Mouse (Mus musculus) C3H10T1/2 (cell line): Measurements from ENCODE around the gene Steap1. TPM values are rescaled to one million over a fixed set of nuclear protein-coding genes. Genes with fewer than 3 reads are reported as not detected.

Experiments used
- polyA plus RNA-seq, 2 experiments: library from polyadenylated mRNA; unstranded; fragments of >200 nt; fragmentation: generic; extraction: Trizol; gene quantifications; one replicate each; pipeline ENCODE4 v1.2.1; 2012; ENCODE audit warnings: missing spikeins in 2 of 2

The Steap1 gene
- 10 to 100 TPM in 1 of 2 experiments, 1 to 10 TPM in 1; 4.2 to 29.7 TPM for polyA plus RNA-seq

DNA sequence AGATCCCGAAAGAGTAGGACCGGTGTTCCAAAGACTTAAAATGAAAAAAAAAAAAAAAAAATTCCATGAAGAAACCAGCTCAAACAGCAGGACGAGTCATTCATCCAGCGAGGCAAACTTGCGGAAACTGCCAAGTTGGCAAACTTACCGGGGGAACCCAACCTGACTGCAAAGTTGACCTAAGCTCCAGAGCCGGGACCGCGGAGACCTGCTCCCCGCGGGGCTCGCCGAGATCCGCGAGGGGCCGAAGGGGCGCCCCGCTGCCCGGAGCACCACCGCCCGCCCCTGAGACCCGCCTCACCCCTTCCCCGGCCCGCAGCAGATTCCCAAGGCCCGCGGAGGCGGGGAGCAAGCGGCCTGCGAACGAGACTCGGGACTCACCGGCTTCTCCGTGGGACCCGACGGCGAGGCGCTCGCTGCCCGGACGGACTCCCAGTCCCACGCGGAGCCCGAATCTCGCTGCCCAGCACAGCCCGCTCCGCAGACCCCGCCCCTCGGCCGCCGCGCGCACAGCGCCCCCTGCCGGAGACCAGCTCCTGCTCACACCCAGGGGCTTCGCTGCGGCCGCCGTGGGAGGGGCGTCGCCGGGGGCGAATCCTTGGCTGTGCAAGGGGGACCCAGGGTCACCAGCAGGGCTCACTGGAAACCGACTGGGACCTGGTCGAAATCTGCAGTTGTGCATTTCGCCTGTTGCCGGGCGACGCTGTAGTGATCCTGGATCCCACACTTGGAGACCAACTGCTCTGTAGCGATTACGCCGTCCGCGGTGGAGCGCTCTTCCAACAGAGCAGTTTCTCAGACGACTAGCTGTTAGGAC is at the start of gene Steap1:
Gene Steap1, minus strand, starts transcription at position 461 of the 817 bp plus-strand sequence.

DNA sequence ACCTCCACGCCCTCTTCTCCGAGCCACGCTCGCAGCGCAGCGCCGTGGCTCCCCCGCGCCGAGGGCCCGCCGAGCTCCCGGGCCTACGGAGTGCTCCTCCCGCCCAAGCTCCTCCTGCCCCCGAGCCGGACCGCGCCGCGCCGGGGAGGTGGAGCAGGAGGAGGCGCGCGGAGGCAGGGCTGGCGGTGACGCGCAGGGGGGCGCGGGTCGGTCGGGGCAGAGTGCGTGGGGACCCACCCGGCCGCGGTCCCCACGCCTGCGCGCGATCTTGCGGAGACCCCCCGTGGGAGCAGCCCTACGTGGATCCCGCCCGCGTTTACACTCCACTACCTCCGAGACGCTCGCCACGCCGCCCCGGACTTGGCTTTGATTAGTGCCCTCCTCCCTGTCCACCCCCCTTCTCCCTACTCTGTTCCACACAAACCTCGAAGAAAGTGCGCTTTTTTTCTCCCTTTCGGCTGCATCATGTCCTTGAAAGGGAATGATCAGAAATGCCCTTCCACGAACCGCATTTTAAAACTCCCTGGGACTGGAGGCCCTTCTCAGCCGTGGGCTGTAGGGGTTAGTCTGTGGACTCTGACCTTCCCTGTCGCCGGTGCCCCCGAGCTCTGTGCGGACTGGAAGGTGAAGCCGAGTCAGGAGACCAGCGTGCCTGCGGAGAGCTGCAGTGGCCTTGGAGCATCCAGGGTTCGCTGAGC is 55.0 kb downstream of the Steap1 start, which contains the start of gene Steap2:
Gene Steap2, minus strand, starts transcription at position 623 of the 698 bp plus-strand sequence.

Other genes with a start within 250 kb of the Steap1 start
- 1 to 10 TPM; 2.0 to 7.3 TPM for gene Cldn12, start 234.4 kb downstream of the Steap1 start, polyA plus RNA-seq
- gene Gtpbp10, start 189.8 kb downstream of the Steap1 start, polyA plus RNA-seq, result under 1 TPM; 0.04 to 0.84 TPM
- gene Gm8773, start 175.5 kb downstream of the Steap1 start, polyA plus RNA-seq, result under 1 TPM; 0.11 to 0.12 TPM
- 1 to 10 TPM in 1 of 2 experiments, under 1 TPM in 1; 0.34 to 1.2 TPM for gene Cfap69, start 85.1 kb downstream of the Steap1 start, polyA plus RNA-seq
- gene Steap2, start 54.7 kb downstream of the Steap1 start, polyA plus RNA-seq, result 1 to 10 TPM; 3.1 to 8.6 TPM